Mouse (Mus musculus) spleen, postnatal 0 days (tissue): Measurements from ENCODE around the gene Runx1. TPM values are rescaled to one million over a fixed set of nuclear protein-coding genes. Genes with fewer than 3 reads are reported as not detected.

Source experiments
- polyA plus RNA-seq: library from polyadenylated mRNA; unstranded; fragments of >200 nt; fragmentation: Nextera tagmentation; extraction: Ambion mirVana; gene quantifications from 2 replicates; pipeline ENCODE4 v1.2.1, GENCODE M21; 2015

Gene Runx1
- 8.1 and 11.7 TPM in 2 replicates for polyA plus RNA-seq

GRCm38 (mm10) chr16:92825908-92826650, at the start of gene Runx1:
Gene Runx1, minus strand, starts transcription at chr16:92826149.

